Comparison of ENCODE assay signal across 12 mouse cellular contexts in genomic region chr7:109599998-109600397, GRCm38 (mm10).
DNase-seq lines count a peak whose midpoint lies in the region; ATAC-seq and TF ChIP-seq lines count a peak whose summit lies in the region.
"Had no signal": no experiment of that assay in that cellular context is flagged by ENCODE, and none has a peak within 500 bp of the region (broad histone marks: within the 10 kb centered on the region; RNA-seq: fewer than 3 reads in every experiment).

No protein-coding gene starts in this region.

- peak overlapping the region; percentile 95 for H3K27ac ChIP-seq in heart, postnatal 0 days (ENCODE audit: low read depth)
- peak overlapping the region; percentile 68 for H3K27ac ChIP-seq in small intestine, adult 2 months (ENCODE audit: insufficient read depth, low read depth, low read length)
- no peak overlapping the region for H3K27ac ChIP-seq in midbrain, embryonic 16.5 days (ENCODE audit: low read length)
- H3K27ac ChIP-seq: forebrain, embryonic 12.5 days had no signal

- H3K36me3 ChIP-seq in heart, postnatal 0 days (replicated peaks; ENCODE audit: control insufficient read depth, insufficient read depth, low read length) = no peaks in the 10 kb centered on the region
- peaks cover 2% of the 10 kb centered on the region; the same call in 1 of the 2 replicates for H3K36me3 ChIP-seq in small intestine, adult 2 months (ENCODE audit: control insufficient read depth, insufficient read depth, low read length)
- H3K36me3 ChIP-seq in midbrain, embryonic 16.5 days (ENCODE audit: control insufficient read depth, insufficient read depth, low read length) = no peaks in the 10 kb centered on the region
- H3K36me3 ChIP-seq: forebrain, embryonic 12.5 days had no signal

- no peak overlapping the region for H3K9ac ChIP-seq in heart, postnatal 0 days (replicated peaks; ENCODE audit: low read depth, low read length)
- no peak overlapping the region for H3K9ac ChIP-seq in midbrain, embryonic 16.5 days (ENCODE audit: low read depth, low read length)
- H3K9ac ChIP-seq: forebrain, embryonic 12.5 days had no signal

- no peak for TF ChIP-seq POLR2A in small intestine, adult 2 months (IDR thresholded peaks at IDR 0.05; ENCODE audit: low read depth, low read length)

- TF ChIP-seq CTCF in heart, postnatal 0 days (IDR thresholded peaks at IDR 0.05; ENCODE audit: low read depth) = no peak
- TF ChIP-seq CTCF in small intestine, adult 2 months (IDR thresholded peaks at IDR 0.05; ENCODE audit: extremely low read depth, insufficient read length, insufficient replicate concordance, low read depth, low read length) = no peak

- DNase-seq in heart, postnatal 0 days (ENCODE audit: low spot score) = no peak
- no peak for DNase-seq in heart, adult 8-10 months (ENCODE audit: low spot score)
- peak; percentile 74 for DNase-seq in liver
- no peak for DNase-seq in kidney, adult 11 months
- DNase-seq: cerebellum, adult 11-12 months; layer of hippocampus, postnatal 36 days; right cerebral cortex, adult 18-20 months had no signal

- no peak overlapping the region for H3K4me2 ChIP-seq in heart, postnatal 0 days (ENCODE audit: low read depth, low read length)
- H3K4me2 ChIP-seq in midbrain, embryonic 16.5 days (ENCODE audit: low read length) = no peak overlapping the region
- H3K4me2 ChIP-seq: forebrain, embryonic 12.5 days had no signal

- ATAC-seq in heart, postnatal 0 days (ENCODE audit: insufficient read depth, low read depth) = no peak
- peak; percentile 55 for ATAC-seq in erythroblast, adult 5-6 weeks (replicated peaks; ENCODE audit: low FRiP score, poor library complexity, severe bottlenecking)
- ATAC-seq in midbrain, embryonic 16.5 days = no peak
- ATAC-seq: hindbrain, embryonic 16.5 days had no signal

- H3K27me3 ChIP-seq in heart, postnatal 0 days (ENCODE audit: control insufficient read depth, insufficient read depth, low read length) = no peaks in the 10 kb centered on the region
- no peaks in the 10 kb centered on the region for H3K27me3 ChIP-seq in small intestine, adult 2 months (ENCODE audit: control insufficient read depth, insufficient read depth, low read length)
- H3K27me3 ChIP-seq in midbrain, embryonic 16.5 days (ENCODE audit: control insufficient read depth, insufficient read depth, low read depth, low read length) = no peaks in the 10 kb centered on the region
- H3K27me3 ChIP-seq: forebrain, embryonic 12.5 days had no signal

- no peak for TF ChIP-seq EP300 in heart, postnatal 0 days (IDR thresholded peaks at IDR 0.05; ENCODE audit: low read depth)

- H3K4me3 ChIP-seq in heart, postnatal 0 days (ENCODE audit: low read depth, low read length) = no peak overlapping the region
- no peak overlapping the region for H3K4me3 ChIP-seq in small intestine, adult 2 months (ENCODE audit: low read depth, low read length)
- H3K4me3 ChIP-seq in midbrain, embryonic 16.5 days (ENCODE audit: low read depth, low read length) = no peak overlapping the region
- H3K4me3 ChIP-seq: forebrain, embryonic 12.5 days had no signal

- 54% methylated on average over 4 of the region's 4 CpGs for WGBS in heart, postnatal 0 days
- WGBS in small intestine, adult 2 months = 35% methylated on average over 4 of the region's 4 CpGs
- WGBS in midbrain, embryonic 16.5 days = 96% methylated on average over 4 of the region's 4 CpGs

- no peaks in the 10 kb centered on the region for H3K9me3 ChIP-seq in heart, postnatal 0 days (replicated peaks; ENCODE audit: control insufficient read depth, low read length)
- no peaks in the 10 kb centered on the region for H3K9me3 ChIP-seq in midbrain, embryonic 16.5 days (replicated peaks; ENCODE audit: control insufficient read depth, low read length, poor library complexity, severe bottlenecking)
- H3K9me3 ChIP-seq: forebrain, embryonic 12.5 days had no signal

- peaks cover 38% of the 10 kb centered on the region for H3K4me1 ChIP-seq in heart, postnatal 0 days (ENCODE audit: control insufficient read depth, insufficient read depth)
- H3K4me1 ChIP-seq in small intestine, adult 2 months (ENCODE audit: control insufficient read depth, insufficient read depth, insufficient read length, low read length) = peaks cover 23% of the 10 kb centered on the region
- H3K4me1 ChIP-seq in midbrain, embryonic 16.5 days (ENCODE audit: control insufficient read depth, insufficient read depth, low read length) = no peaks in the 10 kb centered on the region
- H3K4me1 ChIP-seq: forebrain, embryonic 12.5 days had no signal
